Mouse (Mus musculus): ENCODE measurements around the gene Zcchc3. TPM values are rescaled to one million over a fixed set of nuclear protein-coding genes. Genes with fewer than 3 reads are reported as not detected.

Zcchc3 gene
- polyA plus RNA-seq, 1 experiment from 2014 or later = 18.0 TPM

- H3K27me3 ChIP-seq (ENCODE audit: control insufficient read depth, insufficient read depth, low read length) = no peaks in the 10 kb centered on the region
- no peak for DNase-seq
- H3K4me3 ChIP-seq (replicated peaks; ENCODE audit: low read depth, low read length) = peak overlapping the region; percentile 88
- H3K36me3 ChIP-seq (ENCODE audit: control insufficient read depth, insufficient read depth, low read length) = no peaks in the 10 kb centered on the region
- H3K9ac ChIP-seq (replicated peaks; ENCODE audit: low read length) = peak overlapping the region; percentile 98
- ATAC-seq (ENCODE audit: low FRiP score, low TSS enrichment) = no peak
- peak overlapping the region; percentile 96 for H3K27ac ChIP-seq (replicated peaks; ENCODE audit: low read depth, low read length)
- under 1% methylated on average over 21 of the region's 21 CpGs for whole genome bisulfite sequencing
- H3K9me3 ChIP-seq (ENCODE audit: control insufficient read depth, low read length) = 0 out of 2 replicates have a peak, but pooled peaks cover 5% of the 10 kb centered on the region
- H3K4me2 ChIP-seq (ENCODE audit: low read length) = peak overlapping the region; percentile 79
- peaks cover 37% of the 10 kb centered on the region for H3K4me1 ChIP-seq (ENCODE audit: control insufficient read depth, insufficient read depth, low read length)
Measured at GRCm38 (mm10) chr2:152413158-152413764, 1.6 kb downstream of the Zcchc3 start.

GRCm38 (mm10) chr2:152412526-152413157, 2.2 kb downstream of the Zcchc3 start:
- H3K4me2 ChIP-seq (ENCODE audit: low read length) = peak overlapping the region; percentile 79
- H3K4me1 ChIP-seq (ENCODE audit: control insufficient read depth, insufficient read depth, low read length) = peaks cover 37% of the 10 kb centered on the region
- DNase-seq (peak; percentile 64), ATAC-seq (ENCODE audit: low FRiP score, low TSS enrichment) (no peak)
- H3K27ac ChIP-seq (replicated peaks; ENCODE audit: low read depth, low read length) = peak overlapping the region; percentile 63
- H3K9me3 ChIP-seq (ENCODE audit: control insufficient read depth, low read length) = 0 out of 2 replicates have a peak, but pooled peaks cover 5% of the 10 kb centered on the region
- H3K4me3 ChIP-seq (replicated peaks; ENCODE audit: low read depth, low read length) = peak overlapping the region; percentile 88
- under 1% methylated on average over 15 of the region's 15 CpGs for WGBS
- no peaks in the 10 kb centered on the region for H3K27me3 ChIP-seq (ENCODE audit: control insufficient read depth, insufficient read depth, low read length)
- no peaks in the 10 kb centered on the region for H3K36me3 ChIP-seq (ENCODE audit: control insufficient read depth, insufficient read depth, low read length)
- H3K9ac ChIP-seq (replicated peaks; ENCODE audit: low read length) = peak overlapping the region; percentile 98

GRCm38 (mm10) chr2:152411471-152411870, 3.4 kb downstream of the Zcchc3 start:
- Histone ChIP-seq H3K9ac (replicated peaks; ENCODE audit: low read length) (peak overlapping the region; percentile 46; the same call in 1 of the 2 replicates), H3K27ac (replicated peaks; ENCODE audit: low read depth, low read length) (peak overlapping the region; percentile 93), H3K4me3 (replicated peaks; ENCODE audit: low read depth, low read length) (peak overlapping the region; percentile 88), H3K27me3 (ENCODE audit: control insufficient read depth, insufficient read depth, low read length) (no peaks in the 10 kb centered on the region), H3K4me2 (ENCODE audit: low read length) (peak overlapping the region; percentile 79), H3K36me3 (ENCODE audit: control insufficient read depth, insufficient read depth, low read length) (no peaks in the 10 kb centered on the region), H3K9me3 (ENCODE audit: control insufficient read depth, low read length) (0 out of 2 replicates have a peak, but pooled peaks cover 5% of the 10 kb centered on the region), H3K4me1 (ENCODE audit: control insufficient read depth, insufficient read depth, low read length) (peaks cover 38% of the 10 kb centered on the region)
- no peak for DNase-seq
- WGBS = 6% methylated on average over 7 of the region's 7 CpGs
- no peak for ATAC-seq (ENCODE audit: low FRiP score, low TSS enrichment)

- Histone ChIP-seq H3K27me3 (ENCODE audit: control insufficient read depth, insufficient read depth, low read length) (no peaks in the 10 kb centered on the region), H3K36me3 (ENCODE audit: control insufficient read depth, insufficient read depth, low read length) (no peaks in the 10 kb centered on the region), H3K9me3 (ENCODE audit: control insufficient read depth, low read length) (0 out of 2 replicates have a peak, but pooled peaks cover under 1% of the 10 kb centered on the region), H3K9ac (replicated peaks; ENCODE audit: low read length) (peak overlapping the region; percentile 46), H3K27ac (replicated peaks; ENCODE audit: low read depth, low read length) (peak overlapping the region; percentile 93), H3K4me2 (ENCODE audit: low read length) (peak overlapping the region; percentile 79), H3K4me3 (replicated peaks; ENCODE audit: low read depth, low read length) (peak overlapping the region; percentile 88), H3K4me1 (ENCODE audit: control insufficient read depth, insufficient read depth, low read length) (peaks cover 40% of the 10 kb centered on the region)
- DNase-seq = peak; percentile 94
- under 1% methylated on average over 15 of the region's 15 CpGs for WGBS
- ATAC-seq (ENCODE audit: low FRiP score, low TSS enrichment) = peak; percentile 61
Measured at GRCm38 (mm10) chr2:152410971-152411371, 3.9 kb downstream of the Zcchc3 start.

GRCm38 (mm10) chr2:152409781-152410180, 5.0 kb downstream of the Zcchc3 start:
- no peak for ATAC-seq (ENCODE audit: low FRiP score, low TSS enrichment)
- no peak overlapping the region for H3K4me2 ChIP-seq (ENCODE audit: low read length)
- H3K9ac ChIP-seq (replicated peaks; ENCODE audit: low read length) = no peak overlapping the region
- no peaks in the 10 kb centered on the region for H3K36me3 ChIP-seq (ENCODE audit: control insufficient read depth, insufficient read depth, low read length)
- H3K4me1 ChIP-seq (ENCODE audit: control insufficient read depth, insufficient read depth, low read length) = peaks cover 44% of the 10 kb centered on the region
- DNase-seq = no peak
- H3K4me3 ChIP-seq (replicated peaks; ENCODE audit: low read depth, low read length) = no peak overlapping the region
- H3K9me3 ChIP-seq (ENCODE audit: control insufficient read depth, low read length) = no peaks in the 10 kb centered on the region
- H3K27me3 ChIP-seq (ENCODE audit: control insufficient read depth, insufficient read depth, low read length) = no peaks in the 10 kb centered on the region
- H3K27ac ChIP-seq (replicated peaks; ENCODE audit: low read depth, low read length) = peak overlapping the region; percentile 93; the same call in 1 of the 2 replicates
- 80% methylated on average over 6 of the region's 6 CpGs for WGBS

- H3K9ac ChIP-seq (replicated peaks; ENCODE audit: low read length) = 0 out of 2 replicates have a peak overlapping the region, but pooled peaks have one; percentile 26
- WGBS = under 1% methylated on average over 19 of the region's 19 CpGs
- peak; percentile 96 for DNase-seq
Measured at GRCm38 (mm10) chr2:152406126-152406525, 8.7 kb downstream of the Zcchc3 start.

GRCm38 (mm10) chr2:152399122-152399542, 15.7 kb downstream of the Zcchc3 start:
- under 1% methylated on average over 13 of the region's 13 CpGs for WGBS
- ATAC-seq (ENCODE audit: low FRiP score, low TSS enrichment) = 0 out of 2 replicates have a peak, but pooled peaks have one; percentile 3
- Histone ChIP-seq H3K36me3 (ENCODE audit: control insufficient read depth, insufficient read depth, low read length) (peaks cover 3% of the 10 kb centered on the region; the same call in 1 of the 2 replicates), H3K4me2 (ENCODE audit: low read length) (peak overlapping the region; percentile 69), H3K27me3 (ENCODE audit: control insufficient read depth, insufficient read depth, low read length) (no peaks in the 10 kb centered on the region), H3K4me3 (replicated peaks; ENCODE audit: low read depth, low read length) (peak overlapping the region; percentile 91), H3K9me3 (ENCODE audit: control insufficient read depth, low read length) (no peaks in the 10 kb centered on the region), H3K4me1 (ENCODE audit: control insufficient read depth, insufficient read depth, low read length) (peaks cover 29% of the 10 kb centered on the region), H3K27ac (replicated peaks; ENCODE audit: low read depth, low read length) (peak overlapping the region; percentile 100), H3K9ac (replicated peaks; ENCODE audit: low read length) (peak overlapping the region; percentile 98)
- DNase-seq = peak; percentile 80

More at GRCm38 (mm10) chr2:152406126-152406525, 8.7 kb downstream of the Zcchc3 start:
- no peaks in the 10 kb centered on the region for H3K27me3 ChIP-seq (ENCODE audit: control insufficient read depth, insufficient read depth, low read length)
- peaks cover 25% of the 10 kb centered on the region for H3K4me1 ChIP-seq (ENCODE audit: control insufficient read depth, insufficient read depth, low read length)
- H3K36me3 ChIP-seq (ENCODE audit: control insufficient read depth, insufficient read depth, low read length) = no peaks in the 10 kb centered on the region
- peak; percentile 94 for ATAC-seq (ENCODE audit: low FRiP score, low TSS enrichment)
- H3K4me2 ChIP-seq (ENCODE audit: low read length) = peak overlapping the region; percentile 66
- H3K27ac ChIP-seq (replicated peaks; ENCODE audit: low read depth, low read length) = peak overlapping the region; percentile 66
- H3K4me3 ChIP-seq (replicated peaks; ENCODE audit: low read depth, low read length) = peak overlapping the region; percentile 26
- no peaks in the 10 kb centered on the region for H3K9me3 ChIP-seq (ENCODE audit: control insufficient read depth, low read length)

- peak; percentile 96 for DNase-seq
- peak overlapping the region; percentile 91 for H3K4me3 ChIP-seq (replicated peaks; ENCODE audit: low read depth, low read length)
- no peaks in the 10 kb centered on the region for H3K27me3 ChIP-seq (ENCODE audit: control insufficient read depth, insufficient read depth, low read length)
- peak; percentile 75 for ATAC-seq (ENCODE audit: low FRiP score, low TSS enrichment)
- no peaks in the 10 kb centered on the region for H3K9me3 ChIP-seq (ENCODE audit: control insufficient read depth, low read length)
- H3K4me2 ChIP-seq (ENCODE audit: low read length) = peak overlapping the region; percentile 69
- H3K4me1 ChIP-seq (ENCODE audit: control insufficient read depth, insufficient read depth, low read length) = peaks cover 33% of the 10 kb centered on the region
- peaks cover 4% of the 10 kb centered on the region; the same call in 1 of the 2 replicates for H3K36me3 ChIP-seq (ENCODE audit: control insufficient read depth, insufficient read depth, low read length)
- H3K9ac ChIP-seq (replicated peaks; ENCODE audit: low read length) = peak overlapping the region; percentile 98
- under 1% methylated on average over 38 of the region's 38 CpGs for WGBS
- peak overlapping the region; percentile 100 for H3K27ac ChIP-seq (replicated peaks; ENCODE audit: low read depth, low read length)
Measured at GRCm38 (mm10) chr2:152398691-152399090, 16.1 kb downstream of the Zcchc3 start.
